Mouse (Mus musculus) forebrain, embryonic 12.5 days (tissue): ENCODE data around the gene Vamp1. TPM values are rescaled to one million over a fixed set of nuclear protein-coding genes. Genes with fewer than 3 reads are reported as not detected.
A peak's percentile ranks its signal among the peaks of the same experiment; 100 is the strongest.

Experiments
- ATAC-seq: fragments of 200-750 bp; cut with Nextera tagmentation; 2 replicates; pipeline ENCODE4 v1.8.0; 2017; ENCODE audit warnings: moderate TSS enrichment; ENCODE audit not compliant: low FRiP score
- H3K27ac ChIP-seq: fragments of 300-500 bp; sonication (generic); 2 replicates; pipeline ENCODE4 v1.5.1; 2016; ENCODE audit warnings: mild to moderate bottlenecking
- H3K27me3 ChIP-seq: fragments of 300-500 bp; sonication (generic); 2 replicates; pipeline ENCODE4 v1.6.1; 2016; ENCODE audit warnings: mild to moderate bottlenecking
- H3K36me3 ChIP-seq: fragments of 300-500 bp; sonication (generic); replicated peaks from 2 replicates; pipeline ENCODE4 v1.6.1; 2016; ENCODE audit warnings: mild to moderate bottlenecking
- H3K4me1 ChIP-seq: fragments of 300-500 bp; sonication (generic); 2 replicates; pipeline ENCODE4 v1.6.1; 2016
- H3K4me2 ChIP-seq: fragments of 300-500 bp; sonication (generic); 2 replicates; pipeline ENCODE4 v1.6.1; 2016; ENCODE audit warnings: mild to moderate bottlenecking, moderate library complexity
- H3K4me3 ChIP-seq: fragments of 300-500 bp; sonication (generic); replicated peaks from 2 replicates; pipeline ENCODE4 v1.5.1; 2016; ENCODE audit warnings: mild to moderate bottlenecking
- H3K9ac ChIP-seq: fragments of 300-500 bp; sonication (generic); 2 replicates; pipeline ENCODE4 v1.6.1; 2016; ENCODE audit warnings: mild to moderate bottlenecking
- H3K9me3 ChIP-seq: fragments of 300-500 bp; sonication (generic); 2 replicates; pipeline ENCODE4 v1.6.1; 2016
- WGBS: fragments of 180-500 bp; shearing (Covaris S2); methylation state at CpG from one replicate; pipeline ENCODE4 v1.1.7; 2016; 5-methylcytosine and 5-hydroxymethylcytosine counted together
- polyA plus RNA-seq: library from polyadenylated mRNA; unstranded; fragments of >200 nt; fragmentation: Nextera tagmentation; extraction: Ambion mirVana; gene quantifications from 2 replicates; pipeline ENCODE4 v1.2.1, GENCODE M21; 2016

Vamp1 gene
- polyA plus RNA-seq, 1 experiment from 2014 or later: 5.5 TPM

- peaks cover 53% of the 10 kb centered on the region for H3K36me3 ChIP-seq
- H3K9me3 ChIP-seq: no peaks in the 10 kb centered on the region
- H3K4me3 ChIP-seq: peak within 1 kb of the TSS; percentile 66
- WGBS: under 1% methylated on average over 54 of the region's 54 CpGs
- peak within 1 kb of the TSS; percentile 99 for H3K27ac ChIP-seq
- peaks cover 36% of the 10 kb centered on the region for H3K4me1 ChIP-seq
- ATAC-seq: peak; percentile 97
- H3K4me2 ChIP-seq: peak within 1 kb of the TSS; percentile 80
- H3K27me3 ChIP-seq: no peaks in the 10 kb centered on the region
- peak within 1 kb of the TSS; percentile 72 for H3K9ac ChIP-seq
Observed at GRCm38 (mm10) chr6:125191332-125192015, 23.9 kb upstream of the Vamp1 start, which contains the start of the genes Ncapd2 and Mrpl51. Ncapd2 (minus strand) TSS chr6:125191701. Mrpl51 (plus strand) TSS chr6:125191801.

- H3K9me3 ChIP-seq: no peaks in the 10 kb centered on the region
- under 1% methylated on average over 34 of the region's 34 CpGs for WGBS
- H3K4me1 ChIP-seq: peaks cover 36% of the 10 kb centered on the region
- H3K27ac ChIP-seq: peak overlapping the region; percentile 99
- ATAC-seq: peak; percentile 94
- no peaks in the 10 kb centered on the region for H3K27me3 ChIP-seq
- peak overlapping the region; percentile 72 for H3K9ac ChIP-seq
- H3K4me3 ChIP-seq: peak overlapping the region; percentile 66
- peak overlapping the region; percentile 80 for H3K4me2 ChIP-seq
- H3K36me3 ChIP-seq: peaks cover 46% of the 10 kb centered on the region
Observed at GRCm38 (mm10) chr6:125192016-125192714, 23.2 kb upstream of the Vamp1 start.

DNA sequence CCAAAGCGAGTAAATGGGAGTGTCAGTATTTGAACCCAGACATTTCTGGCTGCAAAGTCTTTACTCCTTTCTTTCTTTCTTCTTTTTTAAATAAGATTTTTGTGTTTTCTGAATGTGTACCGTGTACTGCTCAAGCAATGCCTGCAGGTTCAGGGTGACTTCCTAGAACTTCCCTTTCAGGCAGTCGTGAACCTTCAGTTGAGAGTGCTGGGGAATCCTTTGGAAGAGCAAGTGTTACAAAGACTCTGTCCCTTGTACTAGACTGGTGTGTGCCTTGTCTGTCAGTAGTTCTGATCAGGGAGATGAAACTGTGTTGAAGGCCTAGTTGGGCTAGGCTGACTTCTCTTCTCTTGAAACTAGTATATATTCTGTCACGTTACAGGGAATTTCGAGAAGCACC, 22.5 kb upstream of the Vamp1 start:
- Histone ChIP-seq H3K9me3 (no peaks in the 10 kb centered on the region), H3K27ac (peak overlapping the region; percentile 99), H3K4me2 (peak overlapping the region; percentile 80), H3K4me1 (peaks cover 36% of the 10 kb centered on the region), H3K36me3 (peaks cover 40% of the 10 kb centered on the region), H3K9ac (peak overlapping the region; percentile 72), H3K27me3 (no peaks in the 10 kb centered on the region), H3K4me3 (peak overlapping the region; percentile 66)
- 45% methylated on average over 5 of the region's 5 CpGs for WGBS
- no peak for ATAC-seq

GRCm38 (mm10) chr6:125193390-125193789, 22.0 kb upstream of the Vamp1 start:
- Histone ChIP-seq H3K27ac (no peak overlapping the region), H3K27me3 (no peaks in the 10 kb centered on the region), H3K9me3 (no peaks in the 10 kb centered on the region), H3K36me3 (peaks cover 34% of the 10 kb centered on the region), H3K4me3 (no peak overlapping the region), H3K9ac (no peak overlapping the region), H3K4me2 (no peak overlapping the region), H3K4me1 (peaks cover 36% of the 10 kb centered on the region)
- ATAC-seq: no peak
- 79% methylated on average over 7 of the region's 7 CpGs for WGBS

- H3K27me3 ChIP-seq: no peaks in the 10 kb centered on the region
- peaks cover 22% of the 10 kb centered on the region for H3K4me1 ChIP-seq
- H3K9ac ChIP-seq: no peak overlapping the region
- no peak overlapping the region for H3K27ac ChIP-seq
- H3K4me2 ChIP-seq: no peak overlapping the region
- H3K4me3 ChIP-seq: no peak overlapping the region
- no peaks in the 10 kb centered on the region for H3K9me3 ChIP-seq
- no peak for ATAC-seq
- H3K36me3 ChIP-seq: peaks cover 25% of the 10 kb centered on the region
- 40% methylated on average over 1 of the region's 1 CpGs for whole genome bisulfite sequencing
Observed at GRCm38 (mm10) chr6:125195541-125196075, 19.7 kb upstream of the Vamp1 start.

DNA sequence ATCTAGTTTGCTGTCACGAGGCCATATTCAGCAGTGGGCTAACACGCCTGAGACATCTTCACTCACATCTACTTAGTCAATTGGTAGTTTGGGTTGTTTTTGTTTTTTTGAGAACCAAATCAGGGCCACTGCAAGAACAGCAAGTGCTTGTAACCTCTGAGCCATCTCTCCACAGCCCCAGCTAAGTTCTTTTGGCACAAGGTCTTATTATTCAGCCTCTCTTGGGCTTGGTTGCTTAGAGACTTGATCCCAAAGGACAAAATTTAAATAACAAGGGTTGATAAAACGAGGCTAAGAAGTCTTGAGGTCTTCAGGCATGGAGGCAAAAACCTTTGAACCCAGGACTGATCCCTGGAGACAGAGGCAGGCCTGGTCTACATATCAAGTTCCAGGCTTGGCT, 19.1 kb upstream of the Vamp1 start:
- no peak overlapping the region for H3K9ac ChIP-seq
- no peak overlapping the region for H3K27ac ChIP-seq
- no peaks in the 10 kb centered on the region for H3K27me3 ChIP-seq
- WGBS: 41% methylated on average over 3 of the region's 3 CpGs
- H3K9me3 ChIP-seq: no peaks in the 10 kb centered on the region
- no peak overlapping the region for H3K4me2 ChIP-seq
- no peak for ATAC-seq
- H3K36me3 ChIP-seq: peaks cover 25% of the 10 kb centered on the region
- no peak overlapping the region for H3K4me3 ChIP-seq
- peaks cover 21% of the 10 kb centered on the region for H3K4me1 ChIP-seq

DNA sequence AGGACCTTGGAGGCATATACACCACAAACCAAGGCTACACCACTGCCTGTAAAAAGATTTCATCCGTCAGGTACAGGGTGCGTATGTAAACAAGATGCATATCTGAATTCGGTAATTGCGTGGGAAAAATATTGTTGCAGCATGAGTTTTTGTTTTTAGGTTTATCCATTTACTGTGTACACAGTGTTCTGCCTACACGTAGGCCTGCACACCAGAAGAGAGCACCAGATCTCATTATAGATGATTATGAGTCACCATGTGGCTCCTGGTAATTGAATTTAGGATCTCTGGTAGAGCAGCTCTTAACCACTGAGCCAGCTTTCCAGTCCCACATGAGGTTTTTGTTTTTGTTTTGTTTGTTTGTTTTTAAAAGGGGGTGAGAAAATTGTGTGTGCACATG, 18.2 kb upstream of the Vamp1 start:
- Histone ChIP-seq H3K4me3 (no peak overlapping the region), H3K4me2 (no peak overlapping the region), H3K27me3 (no peaks in the 10 kb centered on the region), H3K9ac (no peak overlapping the region), H3K36me3 (peaks cover 25% of the 10 kb centered on the region), H3K9me3 (no peaks in the 10 kb centered on the region), H3K4me1 (peaks cover 21% of the 10 kb centered on the region), H3K27ac (no peak overlapping the region)
- 89% methylated on average over 5 of the region's 5 CpGs for WGBS
- no peak for ATAC-seq

DNA sequence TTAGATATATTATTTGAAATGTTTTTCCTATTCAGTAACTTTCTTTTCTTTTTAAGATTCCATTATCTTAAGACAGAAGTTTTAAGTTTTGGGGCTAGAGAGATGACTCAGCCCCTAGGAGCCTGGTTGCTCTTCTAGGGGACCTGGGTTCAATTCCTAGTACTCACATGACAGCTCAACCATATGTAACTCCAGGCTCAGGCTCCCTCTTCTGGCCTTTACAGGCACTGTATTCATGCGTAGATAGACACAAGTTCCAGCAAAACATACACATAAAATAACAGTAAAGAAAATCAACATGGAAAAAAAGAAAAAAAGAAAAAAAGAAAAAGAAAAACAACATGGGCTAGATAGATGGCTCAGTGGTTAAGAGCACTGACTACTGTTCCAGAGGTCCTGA, 4.9 kb upstream of the Vamp1 start:
- Histone ChIP-seq H3K36me3 (no peaks in the 10 kb centered on the region), H3K4me1 (no peaks in the 10 kb centered on the region; the same call in 1 of the 2 replicates), H3K9ac (no peak overlapping the region), H3K9me3 (no peaks in the 10 kb centered on the region), H3K4me2 (no peak overlapping the region), H3K4me3 (no peak overlapping the region), H3K27ac (no peak overlapping the region), H3K27me3 (peaks cover 29% of the 10 kb centered on the region)
- ATAC-seq: no peak
- 89% methylated on average over 1 of the region's 1 CpGs for WGBS

DNA sequence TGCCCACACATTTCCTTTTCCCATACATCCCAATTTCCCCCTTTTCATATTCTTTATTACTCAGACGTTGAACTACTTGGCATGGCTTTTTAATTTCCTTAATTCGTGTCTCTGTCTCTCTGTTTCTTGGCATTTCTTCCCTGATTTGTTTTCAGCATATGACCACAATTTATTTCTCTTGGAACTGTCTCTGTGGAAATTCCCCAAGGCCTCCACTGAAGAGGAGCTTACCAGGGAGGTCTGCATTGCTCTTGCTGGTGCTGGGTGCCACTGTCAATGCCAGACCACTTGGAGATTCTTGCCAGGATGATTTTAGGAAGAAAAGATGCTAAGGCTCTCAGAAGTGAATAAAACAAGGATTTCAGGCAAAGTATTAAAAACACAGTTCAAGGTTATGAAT, 2.7 kb upstream of the Vamp1 start:
- Histone ChIP-seq H3K4me3 (no peak overlapping the region), H3K36me3 (no peaks in the 10 kb centered on the region), H3K9ac (no peak overlapping the region), H3K4me2 (no peak overlapping the region), H3K9me3 (no peaks in the 10 kb centered on the region), H3K27me3 (peaks cover 29% of the 10 kb centered on the region), H3K4me1 (peaks cover 10% of the 10 kb centered on the region), H3K27ac (no peak overlapping the region)
- 58% methylated on average over 2 of the region's 2 CpGs for WGBS
- ATAC-seq: no peak

DNA sequence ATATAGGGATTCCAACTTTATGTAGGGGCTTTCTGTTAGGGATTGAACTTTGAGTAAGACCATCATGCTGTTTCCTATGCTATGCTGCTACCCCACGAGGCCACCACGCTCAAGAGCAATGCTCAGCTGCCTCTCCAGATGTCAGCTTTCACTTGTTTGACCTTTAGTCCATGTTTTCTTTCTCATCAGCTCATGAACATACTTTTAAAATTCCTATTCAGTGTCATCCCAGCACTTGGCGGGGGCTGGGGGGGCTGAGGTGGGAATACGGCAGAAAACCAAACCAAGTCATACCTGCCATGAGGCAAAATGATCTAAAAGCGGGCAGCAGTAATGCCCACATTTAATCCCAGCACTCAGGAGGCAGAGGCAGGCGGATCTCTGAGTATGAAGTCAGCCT, 2.2 kb upstream of the Vamp1 start:
- WGBS: 74% methylated on average over 6 of the region's 6 CpGs
- no peaks in the 10 kb centered on the region for H3K9me3 ChIP-seq

DNA sequence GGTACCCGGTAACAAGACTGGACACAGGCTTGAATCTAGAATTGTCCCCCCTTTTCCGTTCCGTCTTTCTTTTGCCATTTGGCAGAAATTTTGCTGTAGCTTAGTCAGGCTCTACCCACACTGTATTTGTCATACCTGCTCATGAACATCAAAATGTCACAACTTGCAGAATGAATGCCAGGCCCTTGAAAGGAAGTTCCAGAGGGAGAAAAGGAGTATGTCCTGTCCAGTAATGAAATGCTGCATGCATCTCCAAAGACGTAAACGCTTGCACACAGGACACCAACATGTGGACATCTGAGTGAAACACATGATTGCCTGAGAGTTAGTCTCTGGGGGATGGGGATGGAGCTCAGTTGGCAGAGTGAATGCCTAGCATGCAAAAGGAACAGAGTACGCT, 1.6 kb upstream of the Vamp1 start:
- H3K36me3 ChIP-seq: no peaks in the 10 kb centered on the region
- no peak overlapping the region for H3K4me3 ChIP-seq
- H3K9me3 ChIP-seq: no peaks in the 10 kb centered on the region
- 81% methylated on average over 6 of the region's 6 CpGs for WGBS
- H3K27ac ChIP-seq: no peak overlapping the region
- peaks cover 29% of the 10 kb centered on the region for H3K27me3 ChIP-seq
- peaks cover 10% of the 10 kb centered on the region for H3K4me1 ChIP-seq
- no peak overlapping the region for H3K4me2 ChIP-seq
- H3K9ac ChIP-seq: no peak overlapping the region
- no peak for ATAC-seq

More for the DNA sequence above, 2.2 kb upstream of the Vamp1 start:
- Histone ChIP-seq H3K27me3 (peaks cover 29% of the 10 kb centered on the region), H3K36me3 (no peaks in the 10 kb centered on the region), H3K4me1 (peaks cover 10% of the 10 kb centered on the region), H3K27ac (no peak overlapping the region), H3K4me2 (no peak overlapping the region), H3K9ac (no peak overlapping the region), H3K4me3 (no peak overlapping the region)
- ATAC-seq: no peak

DNA sequence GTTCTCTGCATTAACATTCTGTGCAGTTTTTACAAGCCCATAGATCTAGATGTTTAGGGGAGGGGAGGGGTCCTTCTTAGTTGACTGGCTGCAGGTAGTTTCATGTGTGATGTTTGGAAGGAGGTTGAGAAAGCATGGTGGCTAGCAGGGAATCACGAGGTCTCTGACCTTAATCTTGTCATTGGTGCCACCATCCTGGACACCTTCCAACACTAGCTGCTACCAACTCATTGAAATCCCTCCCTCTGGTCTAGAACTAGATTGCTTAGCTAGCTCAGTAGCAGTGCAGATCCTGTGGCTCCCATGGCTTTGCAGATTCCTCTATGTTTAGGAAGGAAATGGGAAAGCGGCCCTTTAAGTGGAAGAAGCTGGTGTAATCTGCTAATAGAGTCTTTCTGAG, 1.5 kb downstream of the Vamp1 start:
- 0 out of 2 replicates have a peak, but pooled peaks cover 5% of the 10 kb centered on the region for H3K36me3 ChIP-seq
- WGBS: 92% methylated on average over 2 of the region's 2 CpGs
- no peak overlapping the region for H3K4me2 ChIP-seq
- peaks cover 10% of the 10 kb centered on the region for H3K4me1 ChIP-seq
- no peak overlapping the region for H3K9ac ChIP-seq
- H3K9me3 ChIP-seq: no peaks in the 10 kb centered on the region
- no peak for ATAC-seq
- no peak overlapping the region for H3K4me3 ChIP-seq
- peaks cover 21% of the 10 kb centered on the region for H3K27me3 ChIP-seq
- H3K27ac ChIP-seq: no peak overlapping the region
